Mouse (Mus musculus) liver, adult (tissue): ENCODE data around the gene Dpp3.

Experiments
- GATA4 ChIP-seq: IDR thresholded peaks from 2 replicates; pipeline ENCODE4 v1.6.1; 2014; ENCODE audit warnings: mild to moderate bottlenecking, low read length; ENCODE audit not compliant: insufficient replicate concordance

Gene Dpp3

DNA sequence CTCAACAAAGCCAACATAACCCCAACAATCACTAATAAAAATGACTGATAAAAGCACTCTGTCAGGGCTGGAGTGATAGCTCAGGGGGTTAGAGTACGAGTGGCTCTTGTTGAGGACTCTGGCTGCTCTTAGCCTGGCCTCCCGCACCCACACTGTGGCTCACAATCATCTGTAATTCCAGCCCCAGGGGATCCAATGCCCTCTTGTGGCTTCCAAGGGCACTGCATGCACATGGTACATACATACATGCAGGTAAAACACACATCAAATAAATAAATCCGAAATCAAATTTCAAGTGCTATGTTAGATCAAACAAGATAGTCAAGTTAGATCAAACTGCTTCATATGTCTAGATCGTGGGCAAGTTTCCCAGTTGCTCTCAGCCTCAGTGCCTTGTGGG is 20.0 kb downstream of the Dpp3 start:
- TF ChIP-seq GATA4: no peak

GRCm38 (mm10) chr19:4905979-4906794 is 21.9 kb downstream of the Dpp3 start, which contains the start of gene Bbs1:
TSS of gene Bbs1 (minus strand) at chr19:4906628.
- TF ChIP-seq GATA4: no peak

GRCm38 (mm10) chr19:4899888-4900287 is 28.2 kb downstream of the Dpp3 start:
- no peak for TF ChIP-seq GATA4

- no peak for TF ChIP-seq GATA4
These were observed 29.1 kb downstream of the Dpp3 start for GRCm38 (mm10) chr19:4898972-4899371.

- no peak for TF ChIP-seq GATA4
These were observed 31.1 kb downstream of the Dpp3 start for GRCm38 (mm10) chr19:4896780-4897520.

DNA sequence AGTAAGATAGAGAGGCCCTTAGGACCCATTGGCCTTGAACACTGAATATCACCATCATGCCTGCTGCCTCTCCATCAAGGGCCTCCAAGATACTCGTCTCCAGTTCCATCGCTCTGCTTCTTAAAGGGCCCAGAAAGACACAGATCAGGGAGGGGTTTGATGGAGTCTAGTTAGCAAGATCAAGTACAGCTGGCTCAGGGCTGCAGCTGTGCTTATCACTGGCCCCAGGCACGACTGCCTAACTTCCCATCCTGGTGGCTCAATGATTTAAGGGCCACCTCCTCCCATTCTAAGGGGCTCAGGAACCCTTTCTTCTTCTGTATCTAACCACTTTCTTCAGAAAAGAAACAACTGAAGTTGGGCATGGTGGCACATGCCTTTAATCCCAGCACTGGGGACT is 36.3 kb downstream of the Dpp3 start:
- TF ChIP-seq GATA4: no peak

DNA sequence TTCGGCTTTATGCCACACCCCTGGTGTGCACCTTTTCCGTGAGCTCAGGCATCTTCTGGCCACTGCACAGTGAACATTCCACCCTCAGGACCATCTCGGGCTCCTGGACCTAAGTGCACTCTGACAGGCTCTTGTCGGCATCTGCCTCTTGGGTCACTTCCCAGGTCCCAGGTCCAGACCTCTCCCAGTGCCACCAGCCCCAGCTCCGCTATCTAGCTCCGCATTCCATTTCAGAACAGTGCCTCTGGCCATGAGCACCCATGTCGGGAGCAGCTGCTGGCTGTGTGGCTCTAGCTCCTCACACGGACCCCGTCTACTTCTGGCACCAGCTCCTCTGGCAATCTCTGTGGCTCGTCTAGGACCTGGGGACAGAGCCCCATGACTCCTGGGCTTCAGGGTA is 38.3 kb downstream of the Dpp3 start:
- TF ChIP-seq GATA4: no peak

DNA sequence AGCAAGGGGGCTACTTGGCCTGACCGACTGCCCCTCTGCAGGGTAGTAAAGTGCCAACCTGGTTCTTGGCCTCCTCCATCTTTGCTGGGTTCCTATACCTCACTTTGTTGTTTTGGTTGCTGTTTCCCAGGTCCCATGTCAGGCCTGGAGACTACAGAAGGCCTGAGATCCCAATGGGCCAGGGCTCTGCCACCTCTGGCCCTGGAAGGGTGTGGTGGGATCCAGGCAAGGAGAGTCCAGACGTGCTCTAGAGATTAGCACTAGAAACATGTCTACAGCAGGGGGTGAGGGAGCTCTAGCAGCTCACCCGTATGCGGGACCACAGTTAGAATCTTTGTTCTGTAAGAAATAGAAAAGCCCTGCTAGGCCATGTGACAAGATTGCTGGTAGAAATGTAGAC is 44.1 kb downstream of the Dpp3 start:
- no peak for TF ChIP-seq GATA4

- no peak for TF ChIP-seq GATA4
These were observed 48.8 kb downstream of the Dpp3 start for GRCm38 (mm10) chr19:4879324-4879703.

DNA sequence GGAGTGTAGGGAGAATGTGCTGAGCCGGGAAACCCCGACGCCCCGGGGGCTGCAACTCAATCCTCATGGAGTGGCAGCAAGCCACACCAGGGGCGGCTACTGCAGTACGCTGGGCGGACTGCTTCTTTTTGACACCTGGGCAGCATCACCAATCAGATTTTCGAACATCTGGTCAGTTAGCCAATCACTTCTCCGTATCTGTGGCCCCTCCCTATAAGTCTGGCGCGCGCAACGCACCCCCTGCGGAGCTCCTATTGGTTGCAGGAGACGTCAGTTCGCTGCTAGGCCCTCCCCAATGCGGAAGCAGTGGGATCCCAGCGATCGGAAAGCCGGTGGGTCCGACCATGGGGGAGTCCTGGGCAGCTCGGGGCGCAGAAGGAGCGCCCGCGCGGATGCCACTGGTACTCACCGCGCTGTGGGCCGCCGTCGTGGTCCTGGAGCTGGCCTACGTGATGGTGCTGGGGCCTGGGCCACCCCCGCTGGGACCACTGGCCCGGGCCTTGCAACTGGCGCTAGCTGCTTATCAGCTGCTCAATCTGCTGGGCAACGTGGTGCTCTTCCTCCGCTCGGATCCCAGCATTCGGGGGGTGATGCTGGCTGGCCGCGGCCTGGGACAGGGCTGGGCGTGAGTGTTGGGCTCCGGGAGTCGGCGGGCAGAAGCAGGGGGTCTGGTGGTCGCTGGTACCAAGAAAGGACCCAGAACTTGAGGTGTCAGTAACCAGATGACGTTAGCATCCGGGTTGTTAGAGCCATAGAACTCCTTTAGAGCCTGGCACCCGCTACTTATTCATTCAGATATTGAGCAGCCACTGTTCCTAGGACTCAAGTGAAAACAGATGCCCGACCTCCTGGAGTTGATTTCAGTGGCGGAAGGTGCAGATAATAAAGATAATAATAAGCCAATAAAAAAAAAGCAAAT is 49.4 kb downstream of the Dpp3 start, which contains the start of gene Zdhhc24:
Zdhhc24 (plus strand) TSS at position 264 of the 919 bp plus-strand sequence.
- TF ChIP-seq GATA4: peak; percentile 75; the same call in 1 of the 2 replicates

GRCm38 (mm10) chr19:4877785-4878184 is 50.3 kb downstream of the Dpp3 start, which contains the start of gene Actn3:
TSS of gene Actn3 (minus strand) at chr19:4877909.
- TF ChIP-seq GATA4: no peak

GRCm38 (mm10) chr19:4876755-4877154 is 51.3 kb downstream of the Dpp3 start:
- no peak for TF ChIP-seq GATA4

GRCm38 (mm10) chr19:4876241-4876640 is 51.8 kb downstream of the Dpp3 start:
- no peak for TF ChIP-seq GATA4

DNA sequence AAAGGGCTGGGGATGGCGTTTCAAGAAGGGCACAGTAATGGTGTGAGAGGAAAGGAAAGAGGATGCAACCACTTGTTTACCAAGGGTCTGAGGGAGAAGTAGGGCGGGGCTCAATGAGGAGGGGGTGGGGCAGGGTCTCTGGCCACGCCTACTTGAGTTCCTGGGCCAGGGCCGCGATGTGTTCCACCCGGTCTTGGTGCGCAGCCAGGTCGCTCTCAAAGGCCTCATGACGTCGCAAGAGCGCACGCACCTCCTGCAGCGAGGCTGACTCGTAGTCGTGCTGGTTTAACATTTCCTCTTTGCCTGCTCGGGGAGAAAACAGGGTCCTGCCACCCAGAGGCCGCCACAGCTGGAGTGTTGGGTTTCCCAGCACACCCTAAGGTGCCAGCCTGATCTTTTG is 62.9 kb downstream of the Dpp3 start:
- no peak for TF ChIP-seq GATA4

DNA sequence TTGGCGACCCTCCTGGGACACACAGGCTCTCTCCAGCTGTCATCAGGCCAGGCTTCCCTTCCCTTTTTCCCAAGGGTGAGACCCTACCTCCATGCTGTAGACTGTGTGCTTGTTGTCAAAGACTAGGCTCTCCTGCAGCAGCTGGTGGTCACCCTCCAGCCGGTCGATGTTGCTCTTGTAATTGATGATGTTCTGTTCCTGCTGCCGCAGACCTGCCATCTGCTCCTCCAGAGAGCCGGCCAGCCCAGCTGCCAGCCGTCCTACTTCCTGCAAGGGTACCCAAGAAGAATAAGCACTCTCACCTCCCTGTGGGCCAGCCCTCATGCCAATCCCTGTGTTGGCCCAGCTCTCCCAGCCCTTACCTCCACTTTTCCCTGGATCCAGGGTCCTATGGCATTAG is 65.0 kb downstream of the Dpp3 start:
- no peak for TF ChIP-seq GATA4
